Mouse (Mus musculus): Measurements from ENCODE around the gene Cep162. TPM values are rescaled to one million over a fixed set of nuclear protein-coding genes. Genes with fewer than 3 reads are reported as not detected.

Cep162 gene
- total RNA-seq, 2 experiments from 2014 or later: 1.4 to 1.8 TPM

GRCm38 (mm10) chr9:87168051-87168450 lies 87.3 kb downstream of the Cep162 start:
- intact Hi-C loops (cut with DNase I; ENCODE audit: low total_unique reads): no loop called here
- no peak for DNase-seq

- no peak for DNase-seq
- intact Hi-C loops (cut with DNase I; ENCODE audit: low total_unique reads): no loop called here
Measured at GRCm38 (mm10) chr9:87167001-87167830, 88.1 kb downstream of the Cep162 start.

- intact Hi-C loops (cut with DNase I; ENCODE audit: low total_unique reads): no loop called here
- DNase-seq: no peak
Measured at GRCm38 (mm10) chr9:87162559-87162958, 92.8 kb downstream of the Cep162 start.

GRCm38 (mm10) chr9:87152641-87153325 lies 102.6 kb downstream of the Cep162 start:
- DNase-seq: no peak
- intact Hi-C loops (cut with DNase I; ENCODE audit: low total_unique reads): no loop called here

GRCm38 (mm10) chr9:87147927-87148326 lies 107.4 kb downstream of the Cep162 start:
- intact Hi-C loops (cut with DNase I; ENCODE audit: low total_unique reads): no loop called here
- DNase-seq: no peak

- intact Hi-C loops (cut with DNase I; ENCODE audit: low total_unique reads): no loop called here
- DNase-seq: no peak
Measured at GRCm38 (mm10) chr9:87146400-87146799, 108.9 kb downstream of the Cep162 start.

GRCm38 (mm10) chr9:87145671-87146070 lies 109.7 kb downstream of the Cep162 start:
- DNase-seq: no peak
- intact Hi-C loops (cut with DNase I; ENCODE audit: low total_unique reads): no loop called here

- no peak for DNase-seq
- intact Hi-C loops (cut with DNase I; ENCODE audit: low total_unique reads): no loop called here
Measured at GRCm38 (mm10) chr9:87145180-87145579, 110.2 kb downstream of the Cep162 start.

- intact Hi-C loops (cut with DNase I; ENCODE audit: low total_unique reads): no loop called here
- DNase-seq: no peak
Measured at GRCm38 (mm10) chr9:87144532-87144931, 110.8 kb downstream of the Cep162 start.

- peak; percentile 31 for DNase-seq
- intact Hi-C loops (cut with DNase I; ENCODE audit: low total_unique reads): no loop called here
Measured at GRCm38 (mm10) chr9:87144106-87144505, 111.2 kb downstream of the Cep162 start, which contains the start of gene Mrap2. TSS of gene Mrap2 (plus strand) at chr9:87144306.

- intact Hi-C loops (cut with DNase I; ENCODE audit: low total_unique reads): no loop called here
- no peak for DNase-seq
Measured at GRCm38 (mm10) chr9:87143076-87143475, 112.3 kb downstream of the Cep162 start.

Other genes starting within 250 kb of the Cep162 start
- gene Ripply2, start 240.0 kb downstream of the Cep162 start, total RNA-seq (2021): not detected
- 10 to 100 TPM; 19.9 to 21.6 TPM for gene Cyb5r4, start 233.5 kb downstream of the Cep162 start, total RNA-seq (2021)
- under 1 TPM; 0.31 to 0.68 TPM for gene Mrap2, start 111.2 kb downstream of the Cep162 start, total RNA-seq (2021)

Data from gastrocnemius, postnatal 14 days (tissue).